Mouse (Mus musculus) MEL (cell line): Measurements from ENCODE around the gene Rcan2. TPM values are rescaled to one million over a fixed set of nuclear protein-coding genes. Genes with fewer than 3 reads are reported as not detected.

Source experiments
- DNase-seq: peaks from one replicate; pipeline ENCODE4 v3.0.0; 2011; ENCODE audit warnings: low read depth, low spot score
- H3K27ac ChIP-seq: 2 replicates; pipeline ENCODE4 v1.5.1; 2012; ENCODE audit warnings: low read depth, mild to moderate bottlenecking, control low read depth, low read length, moderate library complexity; ENCODE audit not compliant: control insufficient read depth
- H3K27me3 ChIP-seq, 2 experiments: fragments of 150-350 bp in 1 of 2; sonication (generic) in 1 of 2; 2 replicates each; pipeline ENCODE4 v1.6.1; 2012; ENCODE audit warnings: low read length in 2 of 2, mild to moderate bottlenecking in 2 of 2, improper control_type of control experiment in 1 of 2, moderate library complexity in 1 of 2; ENCODE audit not compliant: insufficient read depth in 2 of 2, control insufficient read depth in 1 of 2
- H3K36me3 ChIP-seq, 2 experiments: 2 replicates each; pipeline ENCODE4 v1.6.1; 2012 to 2014; ENCODE audit warnings: low read length in 2 of 2, improper control_type of control experiment in 1 of 2, inconsistent platforms in 1 of 2, mild to moderate bottlenecking in 1 of 2; ENCODE audit not compliant: insufficient read depth in 2 of 2, control insufficient read depth in 1 of 2
- H3K4me1 ChIP-seq, 2 experiments: fragments of 150-350 bp in 1 of 2; sonication (generic) in 1 of 2; 2 replicates each; pipeline ENCODE4 v1.6.1; 2012; ENCODE audit warnings: low read length in 2 of 2, improper control_type of control experiment in 1 of 2, mild to moderate bottlenecking in 1 of 2; ENCODE audit not compliant: insufficient read depth in 2 of 2, control insufficient read depth in 1 of 2
- H3K4me3 ChIP-seq, 2 experiments: fragments of 150-350 bp in 1 of 2; sonication (generic) in 1 of 2; 2 replicates each; pipeline ENCODE4 v1.5.1; 2012; ENCODE audit warnings: low read depth in 2 of 2, low read length in 2 of 2, mild to moderate bottlenecking in 2 of 2, moderate library complexity in 2 of 2, control low read depth in 1 of 2, improper control_type of control experiment in 1 of 2; ENCODE audit not compliant: control insufficient read depth in 1 of 2, insufficient read depth in 1 of 2
- H3K79me2 ChIP-seq: 2 replicates; pipeline ENCODE4 v1.6.1; 2012; ENCODE audit warnings: mild to moderate bottlenecking, low read length, moderate library complexity; ENCODE audit not compliant: control insufficient read depth, poor library complexity, insufficient read depth
- H3K9ac ChIP-seq: 2 replicates; pipeline ENCODE4 v1.6.1; 2012; ENCODE audit warnings: low read depth, mild to moderate bottlenecking, control low read depth, low read length, moderate library complexity; ENCODE audit not compliant: control insufficient read depth, poor library complexity, severe bottlenecking
- H3K9me3 ChIP-seq: fragments of 150-350 bp; sonication (generic); replicated peaks from 2 replicates; pipeline ENCODE4 v1.6.1; 2012; ENCODE audit warnings: mild to moderate bottlenecking, low read length, improper control_type of control experiment, moderate library complexity; ENCODE audit not compliant: insufficient read depth
- CHD1 ChIP-seq: IDR thresholded peaks from 2 replicates; pipeline ENCODE4 v1.6.1; 2012; ENCODE audit warnings: low read depth, mild to moderate bottlenecking, inconsistent platforms, low read length, improper control_type of control experiment
- CHD2 ChIP-seq: IDR thresholded peaks from 2 replicates; pipeline ENCODE4 v1.6.1; 2011; ENCODE audit warnings: low read length, improper control_type of control experiment
- CTCF ChIP-seq, 3 experiments: IDR thresholded peaks in 2 of 3; conservative IDR thresholded peaks in 1 of 3; 2 replicates each; pipeline ENCODE4 v1.5.1; 2011 to 2012; ENCODE audit warnings: low read length in 3 of 3, low read depth in 2 of 3, mild to moderate bottlenecking in 2 of 3, improper control_type of control experiment in 1 of 3, inconsistent platforms in 1 of 3, mixed read lengths in 1 of 3, moderate library complexity in 1 of 3; ENCODE audit not compliant: control insufficient read depth in 1 of 3, insufficient read depth in 1 of 3, poor library complexity in 1 of 3, severe bottlenecking in 1 of 3
- E2F4 ChIP-seq: IDR thresholded peaks from 2 replicates; pipeline ENCODE4 v1.6.1; 2011; ENCODE audit warnings: low read depth, low read length, improper control_type of control experiment, borderline replicate concordance
- ETS1 ChIP-seq: IDR thresholded peaks from 2 replicates; pipeline ENCODE4 v1.6.1; 2012; ENCODE audit warnings: low read depth, mild to moderate bottlenecking, inconsistent platforms, low read length, improper control_type of control experiment, moderate library complexity
- GABPA ChIP-seq: IDR thresholded peaks from 2 replicates; pipeline ENCODE4 v1.6.1; 2012; ENCODE audit warnings: low read depth, mild to moderate bottlenecking, inconsistent platforms, low read length, improper control_type of control experiment, moderate library complexity
- HCFC1 ChIP-seq: IDR thresholded peaks from 2 replicates; pipeline ENCODE4 v1.6.1; 2012; ENCODE audit warnings: low read depth, mild to moderate bottlenecking, inconsistent platforms, low read length, improper control_type of control experiment, moderate library complexity
- JUND ChIP-seq: IDR thresholded peaks from 2 replicates; pipeline ENCODE4 v1.6.1; 2011; ENCODE audit warnings: low read depth, mild to moderate bottlenecking, improper control_type of control experiment, low read length
- MAFK ChIP-seq: IDR thresholded peaks from 2 replicates; pipeline ENCODE4 v1.6.1; 2011; ENCODE audit warnings: low read depth, mild to moderate bottlenecking, low read length, improper control_type of control experiment, borderline replicate concordance
- MAZ ChIP-seq: IDR thresholded peaks from 2 replicates; pipeline ENCODE4 v1.6.1; 2012; ENCODE audit warnings: low read depth, mild to moderate bottlenecking, inconsistent platforms, low read length, improper control_type of control experiment
- MEF2A ChIP-seq: IDR thresholded peaks from 2 replicates; pipeline ENCODE4 v1.6.1; 2014; ENCODE audit warnings: low read depth, mild to moderate bottlenecking, inconsistent platforms, low read length, improper control_type of control experiment; ENCODE audit not compliant: poor library complexity, insufficient replicate concordance, severe bottlenecking; ENCODE audit errors: extremely low read depth
- MYB ChIP-seq: IDR thresholded peaks from 2 replicates; pipeline ENCODE4 v1.6.1; 2011; ENCODE audit warnings: mild to moderate bottlenecking, low read depth, low read length, improper control_type of control experiment
- MYC ChIP-seq: IDR thresholded peaks from 2 replicates; pipeline ENCODE4 v1.6.1; 2011; ENCODE audit warnings: low read depth, mild to moderate bottlenecking, low read length, improper control_type of control experiment, moderate library complexity
- POLR2A ChIP-seq, 2 experiments: IDR thresholded peaks; 2 replicates each; pipeline ENCODE4 v1.6.1; 2011 to 2012; ENCODE audit warnings: low read length in 2 of 2, mild to moderate bottlenecking in 2 of 2, control low read depth in 1 of 2, improper control_type of control experiment in 1 of 2, low read depth in 1 of 2, moderate library complexity in 1 of 2; ENCODE audit not compliant: control insufficient read depth in 1 of 2, insufficient read depth in 1 of 2, poor library complexity in 1 of 2
- POLR2AphosphoS2 ChIP-seq: IDR thresholded peaks from 2 replicates; pipeline ENCODE4 v1.6.1; 2011; ENCODE audit warnings: low read length, improper control_type of control experiment
- RAD21 ChIP-seq: IDR thresholded peaks from 2 replicates; pipeline ENCODE4 v1.6.1; 2011; ENCODE audit warnings: mild to moderate bottlenecking, low read depth, low read length, improper control_type of control experiment
- RCOR1 ChIP-seq: IDR thresholded peaks from 2 replicates; pipeline ENCODE4 v1.6.1; 2012; ENCODE audit warnings: low read depth, mild to moderate bottlenecking, inconsistent platforms, low read length, improper control_type of control experiment
- SIN3A ChIP-seq: IDR thresholded peaks from 2 replicates; pipeline ENCODE4 v1.6.1; 2012; ENCODE audit warnings: low read length, improper control_type of control experiment, inconsistent platforms
- SMC3 ChIP-seq: IDR thresholded peaks from 2 replicates; pipeline ENCODE4 v1.6.1; 2011; ENCODE audit warnings: low read depth, low read length, improper control_type of control experiment
- TAL1 ChIP-seq: IDR thresholded peaks from 2 replicates; pipeline ENCODE4 v1.6.1; 2012; ENCODE audit warnings: mild to moderate bottlenecking, inconsistent platforms, low read length, moderate library complexity, mixed read lengths
- TBP ChIP-seq: IDR thresholded peaks from 2 replicates; pipeline ENCODE4 v1.8.0; 2011; ENCODE audit warnings: low read depth, low read length, improper control_type of control experiment
- UBTF ChIP-seq: IDR thresholded peaks from 2 replicates; pipeline ENCODE4 v1.6.1; 2012; ENCODE audit warnings: low read depth, mild to moderate bottlenecking, inconsistent platforms, low read length, improper control_type of control experiment, moderate library complexity, borderline replicate concordance; ENCODE audit not compliant: insufficient read depth
- USF1 ChIP-seq: IDR thresholded peaks from 2 replicates; pipeline ENCODE4 v1.6.1; 2014; ENCODE audit warnings: low read depth, mild to moderate bottlenecking, inconsistent platforms, low read length, improper control_type of control experiment, moderate library complexity
- ZC3H11A ChIP-seq: IDR thresholded peaks from 2 replicates; pipeline ENCODE4 v1.6.1; 2012; ENCODE audit warnings: low read depth, mild to moderate bottlenecking, inconsistent platforms, low read length, improper control_type of control experiment
- ZKSCAN1 ChIP-seq: IDR thresholded peaks from 2 replicates; pipeline ENCODE4 v1.6.1; 2012; ENCODE audit warnings: low read depth, mild to moderate bottlenecking, inconsistent platforms, low read length, improper control_type of control experiment, moderate library complexity
- ZNF384 ChIP-seq: IDR thresholded peaks from 2 replicates; pipeline ENCODE4 v1.6.1; 2012; ENCODE audit warnings: low read depth, mild to moderate bottlenecking, inconsistent platforms, low read length, improper control_type of control experiment
- polyA plus RNA-seq, 2 experiments: library from polyadenylated mRNA; stranded (reverse) in 1 of 2; unstranded in 1 of 2; fragments of >175 nt in 1 of 2; fragments of >200 nt in 1 of 2; gene quantifications; 2 replicates each; pipeline versions ENCODE4 v1.2.1 to v1.2.4; 2012; ENCODE audit warnings: low replicate concordance in 2 of 2, low read depth in 1 of 2; ENCODE audit not compliant: insufficient read length in 2 of 2, insufficient read depth in 1 of 2, missing spikeins in 1 of 2
- total RNA-seq: library from RNA; depleted of rRNA; stranded (reverse); fragments of 300-350 nt; gene quantifications from 2 replicates; pipeline ENCODE4 v1.2.3, GENCODE M21; 2012

The Rcan2 gene
- total and polyA plus RNA-seq, 3 experiments, result 0.52 TPM; not detected in 2

- no peak for DNase-seq
- Histone ChIP-seq H3K27ac (no peak overlapping the region), H3K4me3 (no peak overlapping the region), H3K36me3 (no peaks in the 10 kb centered on the region), H3K27me3 (no peaks in the 10 kb centered on the region), H3K9me3 (no peaks in the 10 kb centered on the region), H3K9ac (no peak overlapping the region), H3K79me2 (no peaks in the 10 kb centered on the region), H3K4me1 (no peaks in the 10 kb centered on the region)
- no peak for TF ChIP-seq MAFK
- no peak for TF ChIP-seq MEF2A
- TF ChIP-seq CTCF (IDR thresholded peaks at IDR 0.05 in 2 of 3, conservative IDR thresholded peaks at IDR 0.05 in 1 of 3; ENCODE audit: control insufficient read depth in 1 of 3, insufficient read depth in 1 of 3, low read depth in 2 of 3, low read length in 3 of 3, poor library complexity in 1 of 3, severe bottlenecking in 1 of 3), result no peak
- TF ChIP-seq CHD1, result no peak
- no peak for TF ChIP-seq TBP
- no peak for TF ChIP-seq ZKSCAN1
- TF ChIP-seq ETS1, result no peak
- TF ChIP-seq GABPA, result no peak
- no peak for TF ChIP-seq POLR2AphosphoS2
- TF ChIP-seq RCOR1, result no peak
- no peak for TF ChIP-seq ZC3H11A
- no peak for TF ChIP-seq MYB
- no peak for TF ChIP-seq CHD2
- TF ChIP-seq ZNF384, result no peak
- TF ChIP-seq TAL1, result no peak
- TF ChIP-seq JUND, result no peak
- TF ChIP-seq UBTF, result no peak
These were observed 206.3 kb downstream of the Rcan2 start for GRCm38 (mm10) chr17:44007411-44007810.

GRCm38 (mm10) chr17:44011917-44012316 is 210.8 kb downstream of the Rcan2 start:
- no peak for DNase-seq
- Histone ChIP-seq H3K79me2 (no peaks in the 10 kb centered on the region), H3K4me1 (no peaks in the 10 kb centered on the region), H3K9ac (no peak overlapping the region), H3K27me3 (no peaks in the 10 kb centered on the region), H3K27ac (no peak overlapping the region), H3K4me3 (no peak overlapping the region), H3K36me3 (no peaks in the 10 kb centered on the region), H3K9me3 (no peaks in the 10 kb centered on the region)
- TF ChIP-seq USF1, result no peak
- no peak for TF ChIP-seq TBP
- TF ChIP-seq MAZ, result no peak
- TF ChIP-seq HCFC1, result no peak
- TF ChIP-seq MYC, result no peak
- no peak for TF ChIP-seq CHD1
- no peak for TF ChIP-seq POLR2A (IDR thresholded peaks at IDR 0.05; ENCODE audit: control insufficient read depth in 1 of 2, insufficient read depth in 1 of 2, low read depth in 1 of 2, low read length in 2 of 2, poor library complexity in 1 of 2)
- TF ChIP-seq ZC3H11A, result no peak
- no peak for TF ChIP-seq GABPA
- TF ChIP-seq RAD21, result no peak
- TF ChIP-seq SIN3A, result no peak
- no peak for TF ChIP-seq MYB
- no peak for TF ChIP-seq E2F4
- no peak for TF ChIP-seq SMC3
